Mouse (Mus musculus): ENCODE data around the gene Cfap300.

The Cfap300 gene

DNA sequence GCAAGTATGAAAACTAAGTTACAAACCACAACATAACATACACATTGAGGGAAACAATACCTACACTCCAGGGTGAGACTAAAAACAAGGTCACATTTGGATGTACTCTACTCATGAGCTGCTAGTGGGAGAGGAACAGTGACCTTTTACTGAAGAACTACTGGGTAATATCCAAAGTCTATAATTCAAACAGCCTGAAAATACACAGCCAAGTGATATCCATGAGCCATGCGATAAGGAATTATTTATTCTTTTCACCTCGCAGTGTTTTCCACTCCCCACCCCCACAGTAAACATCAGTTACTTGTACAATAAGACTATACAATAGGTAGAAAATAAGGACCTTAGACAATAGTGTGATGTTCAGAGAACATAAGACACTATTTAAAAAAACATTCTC is 62.5 kb downstream of the Cfap300 start:
- DNase-seq: no peak

DNA sequence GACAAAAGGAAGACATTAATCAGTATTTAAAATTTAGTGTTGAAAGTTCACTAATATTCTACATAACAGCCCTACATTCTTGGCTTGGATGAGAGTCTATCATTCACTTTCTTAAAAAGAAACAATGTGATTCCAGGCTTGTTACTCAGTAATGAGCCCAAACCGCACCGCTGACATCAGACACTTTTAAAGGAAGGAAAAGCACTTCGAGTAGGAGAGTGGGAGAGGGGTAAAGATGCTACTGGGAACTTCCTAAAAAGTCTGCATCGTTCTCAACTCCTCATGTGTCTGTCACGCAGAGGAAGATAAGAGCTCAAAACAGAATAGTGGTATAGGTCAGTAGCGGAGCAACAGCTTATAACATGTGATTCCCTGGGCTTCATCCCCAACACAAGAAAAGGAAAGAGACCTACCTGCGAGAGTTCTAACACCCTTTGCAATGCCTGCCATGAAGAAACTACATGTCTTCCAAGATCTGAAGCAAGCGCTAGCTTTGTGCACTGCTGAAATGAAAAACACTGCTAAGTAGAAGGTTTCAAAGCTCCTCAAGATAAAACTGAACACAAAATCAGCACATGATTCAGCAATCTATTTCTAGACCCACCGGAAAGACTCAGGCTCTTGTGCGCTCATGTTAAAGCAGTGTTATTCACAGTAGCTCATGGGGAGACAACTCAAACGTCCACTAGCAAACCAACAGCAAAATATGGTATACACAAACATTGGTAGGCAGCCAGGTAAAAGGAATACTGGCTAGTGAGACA is 63.3 kb downstream of the Cfap300 start:
- no peak for DNase-seq

DNA sequence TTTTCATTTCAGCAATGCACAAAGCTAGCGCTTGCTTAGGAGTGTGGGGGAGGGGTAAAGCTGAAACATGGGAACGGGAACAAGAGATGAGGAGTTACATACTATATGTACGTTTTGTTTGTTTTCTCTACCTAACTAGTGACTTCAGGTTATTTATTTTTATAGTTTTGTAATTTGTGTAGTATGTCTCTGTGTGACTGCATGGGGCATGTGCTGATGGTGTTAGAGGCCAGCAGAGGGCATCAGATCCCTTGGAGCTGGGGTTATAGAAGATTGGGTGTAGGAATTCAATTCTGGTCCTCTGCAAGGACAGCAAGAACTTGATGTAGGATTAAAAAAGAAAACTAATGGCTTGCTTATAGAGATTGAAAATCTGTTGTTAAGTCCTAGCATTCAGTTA is 64.1 kb downstream of the Cfap300 start:
- DNase-seq: no peak

DNA sequence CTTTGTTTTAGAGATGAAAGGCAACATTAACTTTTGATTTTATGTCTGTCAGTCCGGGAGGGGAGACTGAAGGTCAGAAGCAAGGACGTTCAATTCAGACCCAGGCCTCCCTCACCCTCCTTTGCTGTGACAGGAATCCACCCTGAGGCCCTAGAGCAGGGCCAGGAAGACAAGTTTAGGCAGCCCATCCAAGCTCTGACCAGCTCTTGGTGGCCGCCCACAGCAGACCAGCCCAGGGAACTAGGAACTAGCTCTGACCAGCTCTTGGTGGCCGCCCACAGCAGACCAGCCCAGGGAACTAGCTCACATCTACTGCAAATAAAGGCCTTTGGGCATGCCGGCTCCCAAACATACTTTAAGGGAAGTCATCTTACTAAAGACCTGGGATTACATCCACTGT is 65.0 kb downstream of the Cfap300 start:
- no peak for DNase-seq

DNA sequence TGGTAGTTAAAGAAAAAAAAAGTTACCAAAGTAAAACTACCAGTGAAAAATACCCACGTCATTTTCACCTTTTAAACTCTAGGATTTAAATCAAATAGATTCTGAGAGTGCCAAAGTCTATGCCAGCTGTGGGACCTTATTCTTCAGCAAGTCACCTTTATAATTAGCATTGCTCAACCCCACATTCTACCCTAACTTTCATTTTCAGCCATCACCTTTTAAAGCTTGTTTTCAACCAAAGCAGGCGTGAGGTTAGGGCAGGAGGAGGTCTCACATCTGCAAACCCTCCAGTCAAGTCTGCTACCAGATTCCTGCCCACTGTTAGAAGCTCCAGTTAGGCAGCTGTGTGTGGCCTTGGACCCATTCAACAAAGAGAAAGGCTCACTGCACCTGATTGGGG is 70.6 kb downstream of the Cfap300 start:
- DNase-seq: no peak
